Mouse (Mus musculus) liver, postnatal 0 days (tissue): ENCODE measurements at regions not wholly inside any gene's neighbourhood (a gene's known extent, or its start where the extent isn't known, plus 50 kb on each side); places are given as distances from the start of the nearest gene placed in this dataset.

Experiments
- ATAC-seq: fragments of 200-750 bp; cut with Nextera tagmentation; 2 replicates; pipeline ENCODE4 v1.8.0; 2017; ENCODE audit warnings: mild to moderate bottlenecking, moderate library complexity
- DNase-seq: peaks from one replicate; pipeline ENCODE4 v3.0.0-alpha.2; 2016
- H3K27ac ChIP-seq: fragments of 300-500 bp; sonication (generic); 2 replicates; pipeline ENCODE4 v1.5.1; 2014; ENCODE audit warnings: antibody characterized with exemption, moderate library complexity, mild to moderate bottlenecking, low read depth
- H3K27me3 ChIP-seq: fragments of 300-500 bp; sonication (generic); 2 replicates; pipeline ENCODE4 v1.6.1; 2014; ENCODE audit warnings: low read length, control low read depth, mixed read lengths; ENCODE audit not compliant: insufficient read depth
- H3K36me3 ChIP-seq: fragments of 300-500 bp; sonication (generic); replicated peaks from 2 replicates; pipeline ENCODE4 v1.6.1; 2014; ENCODE audit warnings: mild to moderate bottlenecking, control low read depth, low read length, moderate library complexity, mixed read lengths; ENCODE audit not compliant: insufficient read depth
- H3K4me1 ChIP-seq: fragments of 300-500 bp; sonication (generic); 2 replicates; pipeline ENCODE4 v1.6.1; 2014; ENCODE audit warnings: antibody characterized with exemption, mild to moderate bottlenecking, control low read depth; ENCODE audit not compliant: insufficient read depth
- H3K4me2 ChIP-seq: fragments of 300-500 bp; sonication (generic); 2 replicates; pipeline ENCODE4 v1.6.1; 2014; ENCODE audit warnings: low read depth, mild to moderate bottlenecking, low read length, moderate library complexity, mixed read lengths
- H3K4me3 ChIP-seq: fragments of 300-500 bp; sonication (generic); 2 replicates; pipeline ENCODE4 v1.5.1; 2014; ENCODE audit warnings: low read depth, low read length
- H3K9ac ChIP-seq: fragments of 300-500 bp; sonication (generic); replicated peaks from 2 replicates; pipeline ENCODE4 v1.6.1; 2014; ENCODE audit warnings: mild to moderate bottlenecking, moderate library complexity
- H3K9me3 ChIP-seq: fragments of 300-500 bp; sonication (generic); 2 replicates; pipeline ENCODE4 v1.6.1; 2016; ENCODE audit warnings: mild to moderate bottlenecking, control low read depth, low read length, mixed read lengths
- CTCF ChIP-seq: sonication (generic); IDR thresholded peaks from 2 replicates; pipeline ENCODE4 v1.5.1; 2016; ENCODE audit warnings: antibody characterized with exemption, low read depth
- EP300 ChIP-seq: IDR thresholded peaks from 2 replicates; pipeline ENCODE4 v1.6.1; 2016; ENCODE audit warnings: antibody characterized with exemption, low read depth, mild to moderate bottlenecking
- WGBS: fragments of 180-500 bp; shearing (Covaris S2); extraction: QIAGEN DNeasy Blood & Tissue Kit; methylation state at CpG from one replicate; pipeline ENCODE4 v1.1.7; 2014; ENCODE audit not compliant: insufficient replicate concordance; 5-methylcytosine and 5-hydroxymethylcytosine counted together

GRCm38 (mm10) chr16:39102151-39102550, 209.7 kb downstream of the Igsf11 start:
- Histone ChIP-seq H3K27me3 (no peaks in the 10 kb centered on the region), H3K9me3 (no peaks in the 10 kb centered on the region), H3K4me2 (no peak overlapping the region), H3K27ac (no peak overlapping the region), H3K4me3 (no peak overlapping the region), H3K4me1 (no peaks in the 10 kb centered on the region), H3K9ac (no peak overlapping the region), H3K36me3 (no peaks in the 10 kb centered on the region)
- DNase-seq (no peak), ATAC-seq (no peak)
- 26% methylated on average over 6 of the region's 6 CpGs for WGBS
- TF ChIP-seq CTCF (no peak), EP300 (no peak)

GRCm38 (mm10) chr16:39103360-39104095, 211.1 kb downstream of the Igsf11 start:
- DNase-seq (no peak), ATAC-seq (no peak)
- Histone ChIP-seq H3K9me3 (no peaks in the 10 kb centered on the region), H3K27ac (no peak overlapping the region), H3K4me3 (no peak overlapping the region), H3K36me3 (no peaks in the 10 kb centered on the region), H3K9ac (no peak overlapping the region), H3K27me3 (no peaks in the 10 kb centered on the region), H3K4me1 (no peaks in the 10 kb centered on the region), H3K4me2 (no peak overlapping the region)
- TF ChIP-seq CTCF (no peak), EP300 (no peak)
- 64% methylated on average over 9 of the region's 9 CpGs for WGBS

GRCm38 (mm10) chr16:39109383-39110033, 217.0 kb downstream of the Igsf11 start:
- TF ChIP-seq EP300 (no peak), CTCF (peak; percentile 64)
- no peaks in the 10 kb centered on the region for H3K36me3 ChIP-seq
- no peak overlapping the region for H3K4me2 ChIP-seq
- WGBS: 38% methylated on average over 15 of the region's 15 CpGs
- H3K27me3 ChIP-seq: no peaks in the 10 kb centered on the region
- H3K4me1 ChIP-seq: no peaks in the 10 kb centered on the region
- H3K27ac ChIP-seq: no peak overlapping the region
- no peaks in the 10 kb centered on the region for H3K9me3 ChIP-seq
- no peak overlapping the region for H3K4me3 ChIP-seq
- DNase-seq (no peak), ATAC-seq (no peak)
- no peak overlapping the region for H3K9ac ChIP-seq

- no peaks in the 10 kb centered on the region for H3K9me3 ChIP-seq
- 73% methylated on average over 5 of the region's 5 CpGs for WGBS
- H3K27me3 ChIP-seq: no peaks in the 10 kb centered on the region
- H3K4me1 ChIP-seq: no peaks in the 10 kb centered on the region
- H3K9ac ChIP-seq: no peak overlapping the region
- H3K4me3 ChIP-seq: no peak overlapping the region
- no peak overlapping the region for H3K27ac ChIP-seq
- no peak for ATAC-seq
- DNase-seq: no peak
- H3K4me2 ChIP-seq: no peak overlapping the region
- no peaks in the 10 kb centered on the region for H3K36me3 ChIP-seq
- no peak for TF ChIP-seq CTCF
- no peak for TF ChIP-seq EP300
Measured at GRCm38 (mm10) chr16:39110089-39110488, 217.6 kb downstream of the Igsf11 start.

DNA sequence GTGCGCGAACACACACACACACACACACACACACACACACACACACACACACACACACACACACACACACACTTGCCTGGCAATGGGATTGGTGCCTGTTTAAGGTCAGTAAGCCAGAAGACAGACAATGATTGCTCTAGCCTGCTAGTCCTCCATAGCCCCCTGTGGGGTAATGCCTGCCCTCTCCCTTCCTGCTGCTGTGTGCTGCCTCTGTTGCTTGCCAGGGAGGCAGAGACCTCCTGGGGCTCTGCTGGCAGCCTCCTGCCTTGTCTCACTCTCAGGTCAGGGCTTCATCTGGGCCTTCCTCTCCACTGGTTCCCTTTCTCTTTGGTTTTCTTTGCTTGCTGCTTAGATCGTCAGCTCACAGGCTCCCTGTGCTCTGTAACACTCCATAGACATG, 225.6 kb downstream of the Igsf11 start:
- Histone ChIP-seq H3K9me3 (no peaks in the 10 kb centered on the region), H3K4me1 (no peaks in the 10 kb centered on the region), H3K9ac (no peak overlapping the region), H3K4me3 (no peak overlapping the region), H3K4me2 (no peak overlapping the region), H3K27ac (no peak overlapping the region), H3K36me3 (no peaks in the 10 kb centered on the region), H3K27me3 (no peaks in the 10 kb centered on the region)
- no peak for TF ChIP-seq EP300
- TF ChIP-seq CTCF: no peak
- 73% methylated on average over 3 of the region's 3 CpGs for WGBS
- ATAC-seq (no peak), DNase-seq (no peak)

DNA sequence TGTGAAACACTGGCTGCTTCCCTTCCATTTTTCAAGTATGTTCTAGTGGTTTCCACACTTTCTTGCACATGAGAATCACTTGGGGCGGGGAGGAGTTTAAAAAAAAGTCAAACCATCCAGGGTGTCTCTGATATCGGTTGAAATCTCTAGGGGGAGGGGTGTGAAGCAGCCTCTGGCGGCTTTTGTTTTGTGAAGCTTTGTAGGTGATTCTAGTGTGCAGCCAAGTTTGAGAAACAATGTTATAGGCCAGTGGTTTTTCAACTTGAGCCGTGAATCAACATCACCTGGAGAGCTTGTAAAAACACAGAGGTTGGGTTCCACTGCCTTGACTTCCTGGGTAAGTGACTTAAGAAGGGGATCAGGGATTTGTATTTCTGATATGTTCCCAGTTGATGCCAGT, 227.3 kb downstream of the Igsf11 start:
- TF ChIP-seq EP300: no peak
- TF ChIP-seq CTCF: no peak
- H3K27ac ChIP-seq: no peak overlapping the region
- no peak overlapping the region for H3K4me3 ChIP-seq
- ATAC-seq (no peak), DNase-seq (no peak)
- H3K27me3 ChIP-seq: no peaks in the 10 kb centered on the region
- H3K9me3 ChIP-seq: no peaks in the 10 kb centered on the region
- no peaks in the 10 kb centered on the region for H3K4me1 ChIP-seq
- no peaks in the 10 kb centered on the region for H3K36me3 ChIP-seq
- no peak overlapping the region for H3K4me2 ChIP-seq
- 50% methylated on average over 4 of the region's 4 CpGs for WGBS
- no peak overlapping the region for H3K9ac ChIP-seq
